ENCODE assay signal across 8 mouse cellular contexts in genomic region chr1:57377376-57378341, GRCm38 (mm10). TPM values are rescaled to one million over a fixed set of nuclear protein-coding genes. Genes with fewer than 3 reads are reported as not detected.
A peak's percentile ranks its signal among the peaks of the same experiment; 100 is the strongest.
DNase-seq lines count a peak whose midpoint lies in the region; ATAC-seq lines count a peak whose summit lies in the region.

Gene 1700066M21Rik, plus strand, starts transcription at chr1:57377620.

- peak; percentile 99 for DNase-seq in ZHBTc4 (ENCODE audit: low read depth, low spot score)
- DNase-seq in gastrocnemius, adult 8-10 months (ENCODE audit: low spot score in 2 of 2) = peak; percentile 85 to 86
- DNase-seq in induced T-regulatory cell, adult 2 months (ENCODE audit: low read depth) = peak; percentile 90
- DNase-seq in left cerebral cortex, adult 9 months (ENCODE audit: low spot score in 2 of 2) = peak; percentile 62 to 95
- peak; percentile 97 for DNase-seq in right cerebral cortex, postnatal 14 days
- peak; percentile 95 to 97 for DNase-seq in urinary bladder, postnatal 36 days (ENCODE audit: low spot score in 2 of 2)

- ATAC-seq in common myeloid progenitor, adult 5-6 weeks (replicated peaks; ENCODE audit: low read depth, poor library complexity, severe bottlenecking) = peak; percentile 95
- ATAC-seq in megakaryocyte progenitor cell, adult 5-6 weeks (replicated peaks; ENCODE audit: poor library complexity) = peak; percentile 97

RNA-seq across cellular contexts. Expression of gene 1700066M21Rik, which starts in this region (rescaled TPM):
- total RNA-seq in common myeloid progenitor, adult 5-6 weeks (2017) = 14.2 and 18.7 TPM in 2 replicates
- 1 to 10 TPM; 2.0 to 4.1 (median 2.8) TPM for total RNA-seq in gastrocnemius, adult 8-10 months (2022)
- total RNA-seq in megakaryocyte progenitor cell, adult 5-6 weeks (2015) = 16.6 and 19.3 TPM in 2 replicates
- total RNA-seq in megakaryocyte progenitor cell, adult 5-6 weeks (2017) = 18.1 TPM in 2 replicates

Comparison
In these comparisons a context has a peak if more than half of its experiments do, and no peak if none do; other contexts are left out.
1. Peak in every context shown above with its lines: DNase-seq and ATAC-seq.